Mouse (Mus musculus): Measurements from ENCODE around the gene Rnf217. TPM values are rescaled to one million over a fixed set of nuclear protein-coding genes. Genes with fewer than 3 reads are reported as not detected.
A peak's percentile ranks its signal among the peaks of the same experiment; 100 is the strongest.

Rnf217 gene
- polyA plus RNA-seq (2016; fragmentation: Nextera tagmentation; extraction: Ambion mirVana) = 0.95 and 1.0 TPM in 2 replicates

DNA sequence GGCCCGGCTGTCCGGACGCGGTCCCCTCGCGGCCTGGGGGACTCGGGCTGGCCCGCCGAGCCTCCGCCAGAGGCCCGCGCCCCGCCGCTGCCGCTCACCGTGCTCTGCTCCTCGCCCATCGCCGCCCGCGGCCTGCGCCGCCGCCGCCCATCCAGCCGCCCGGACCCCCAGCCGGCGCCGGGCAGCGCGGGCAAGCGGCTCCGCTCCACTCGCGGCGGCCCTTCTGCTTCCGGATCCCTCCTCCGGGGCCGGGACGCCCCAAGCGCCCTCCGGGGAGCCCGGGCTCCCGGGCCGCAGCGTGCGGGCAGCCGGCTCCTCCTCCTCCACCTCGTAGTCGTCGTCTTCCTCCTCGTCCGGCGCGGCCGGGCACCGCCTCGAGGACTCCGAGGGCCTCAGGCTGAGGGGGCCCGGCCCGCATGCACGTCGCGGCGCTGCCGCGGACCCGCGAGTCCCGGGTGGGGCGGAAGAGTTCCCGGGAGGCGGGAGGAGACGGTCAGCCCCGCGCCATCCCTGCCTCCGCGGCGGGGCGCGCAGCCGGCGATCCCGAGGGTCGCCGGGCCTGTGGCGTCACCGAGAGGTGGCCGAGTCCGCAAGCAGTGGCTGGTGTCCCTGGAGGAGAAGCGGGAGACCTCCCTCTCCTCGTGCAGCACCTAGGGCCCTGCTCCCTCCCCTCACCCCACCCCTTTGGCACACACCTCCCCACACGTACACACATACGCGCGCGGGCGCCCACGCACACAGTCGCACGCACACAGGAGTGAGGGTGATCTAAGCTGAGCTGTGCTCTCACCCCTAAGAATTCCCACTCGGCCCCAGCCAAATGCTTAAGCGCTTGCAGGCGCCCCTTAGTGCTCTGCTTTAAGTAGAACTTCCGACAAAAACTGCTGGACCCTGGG, at the start of gene Rnf217:
Rnf217 (minus strand) TSS at position 119 of the 896 bp plus-strand sequence.
- peak within 1 kb of the TSS; percentile 86 for H3K4me3 ChIP-seq
- no peaks in the 10 kb centered on the region for H3K9me3 ChIP-seq
- peak within 1 kb of the TSS; percentile 96 for H3K27ac ChIP-seq
- DNase-seq (ENCODE audit: low spot score) = peak; percentile 81
- H3K36me3 ChIP-seq = no peaks in the 10 kb centered on the region
- peaks cover 6% of the 10 kb centered on the region; the same call in 1 of the 2 replicates for H3K27me3 ChIP-seq (ENCODE audit: insufficient read depth, poor library complexity, severe bottlenecking)
- WGBS = under 1% methylated on average over 106 of the region's 106 CpGs
- peaks cover 35% of the 10 kb centered on the region for H3K4me1 ChIP-seq (replicated peaks)

GRCm38 (mm10) chr10:31647270-31647669, 38.3 kb upstream of the Rnf217 start:
- Histone ChIP-seq H3K4me3 (no peak overlapping the region), H3K36me3 (no peaks in the 10 kb centered on the region), H3K27ac (no peak overlapping the region), H3K9me3 (no peaks in the 10 kb centered on the region), H3K4me1 (replicated peaks) (no peaks in the 10 kb centered on the region), H3K27me3 (ENCODE audit: insufficient read depth, poor library complexity, severe bottlenecking) (no peaks in the 10 kb centered on the region)
- WGBS = 87% methylated on average over 3 of the region's 3 CpGs
- no peak for DNase-seq (ENCODE audit: low spot score)

- H3K4me3 ChIP-seq = no peak overlapping the region
- 39% methylated on average over 1 of the region's 1 CpGs for WGBS
- H3K27me3 ChIP-seq (ENCODE audit: insufficient read depth, poor library complexity, severe bottlenecking) = no peaks in the 10 kb centered on the region
- no peaks in the 10 kb centered on the region for H3K9me3 ChIP-seq
- no peaks in the 10 kb centered on the region for H3K36me3 ChIP-seq
- no peak overlapping the region for H3K27ac ChIP-seq
- H3K4me1 ChIP-seq (replicated peaks) = no peaks in the 10 kb centered on the region
- DNase-seq (ENCODE audit: low spot score) = no peak
Observed at GRCm38 (mm10) chr10:31646083-31646482, 37.1 kb upstream of the Rnf217 start.

DNA sequence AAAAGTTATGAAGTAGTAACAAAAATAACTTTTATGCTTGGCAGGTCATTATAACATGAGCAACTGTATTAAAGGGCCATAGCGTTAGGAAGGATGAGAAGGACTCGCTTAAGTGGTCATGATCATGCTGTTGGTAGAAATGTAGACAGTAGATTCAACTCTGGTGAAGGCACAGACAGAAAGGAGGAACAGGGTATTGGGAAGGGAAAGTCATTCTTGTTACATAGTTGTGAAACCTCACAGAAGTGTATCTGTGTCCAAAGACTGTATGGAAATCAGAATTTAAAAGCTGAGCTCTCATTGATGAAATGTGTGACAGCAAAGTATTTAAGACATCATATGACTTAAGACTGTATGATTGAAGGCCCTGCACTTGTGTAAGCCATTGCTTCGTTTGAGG, 26.1 kb upstream of the Rnf217 start:
- no peaks in the 10 kb centered on the region for H3K9me3 ChIP-seq
- H3K27me3 ChIP-seq (ENCODE audit: insufficient read depth, poor library complexity, severe bottlenecking) = no peaks in the 10 kb centered on the region
- 93% methylated on average over 3 of the region's 3 CpGs for WGBS
- no peaks in the 10 kb centered on the region for H3K36me3 ChIP-seq
- no peak overlapping the region for H3K4me3 ChIP-seq
- no peak overlapping the region for H3K27ac ChIP-seq
- no peak for DNase-seq (ENCODE audit: low spot score)
- no peaks in the 10 kb centered on the region for H3K4me1 ChIP-seq (replicated peaks)

DNA sequence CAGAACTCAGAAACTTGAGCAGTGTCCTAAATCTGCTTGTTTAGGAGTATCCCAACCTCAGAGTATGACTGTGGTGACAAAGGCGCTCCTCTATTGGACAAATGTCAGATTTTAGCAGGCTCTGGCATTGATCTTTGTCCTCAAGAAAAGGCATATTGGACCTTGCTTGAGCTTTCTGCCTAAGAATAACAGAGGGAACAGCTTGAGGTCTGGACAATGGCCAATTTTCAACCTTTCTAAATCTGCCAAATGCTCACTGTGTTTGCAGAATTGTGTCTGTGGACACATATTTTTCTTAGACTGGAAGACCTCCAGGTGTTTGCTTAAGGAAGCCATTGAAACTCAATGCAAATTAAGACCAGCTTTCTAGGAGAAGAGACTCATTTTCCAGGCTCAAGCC, 23.0 kb upstream of the Rnf217 start:
- Histone ChIP-seq H3K4me1 (replicated peaks) (no peaks in the 10 kb centered on the region), H3K27me3 (ENCODE audit: insufficient read depth, poor library complexity, severe bottlenecking) (no peaks in the 10 kb centered on the region), H3K4me3 (no peak overlapping the region), H3K36me3 (no peaks in the 10 kb centered on the region), H3K27ac (no peak overlapping the region), H3K9me3 (no peaks in the 10 kb centered on the region)
- 76% methylated on average over 1 of the region's 1 CpGs for WGBS
- DNase-seq (ENCODE audit: low spot score) = no peak

- H3K9me3 ChIP-seq = no peaks in the 10 kb centered on the region
- H3K4me1 ChIP-seq (replicated peaks) = no peaks in the 10 kb centered on the region
- no peak overlapping the region for H3K27ac ChIP-seq
- H3K27me3 ChIP-seq (ENCODE audit: insufficient read depth, poor library complexity, severe bottlenecking) = peaks cover 6% of the 10 kb centered on the region; the same call in 1 of the 2 replicates
- WGBS = 58% methylated on average over 2 of the region's 2 CpGs
- no peaks in the 10 kb centered on the region for H3K36me3 ChIP-seq
- H3K4me3 ChIP-seq = no peak overlapping the region
- no peak for DNase-seq (ENCODE audit: low spot score)
Observed at GRCm38 (mm10) chr10:31615355-31615754, 6.4 kb upstream of the Rnf217 start.

GRCm38 (mm10) chr10:31614111-31614510, 5.1 kb upstream of the Rnf217 start:
- peaks cover 2% of the 10 kb centered on the region; the same call in 1 of the 2 replicates for H3K4me1 ChIP-seq (replicated peaks)
- DNase-seq (ENCODE audit: low spot score) = no peak
- 91% methylated on average over 1 of the region's 1 CpGs for WGBS
- H3K9me3 ChIP-seq = no peaks in the 10 kb centered on the region
- peaks cover 6% of the 10 kb centered on the region; the same call in 1 of the 2 replicates for H3K27me3 ChIP-seq (ENCODE audit: insufficient read depth, poor library complexity, severe bottlenecking)
- H3K4me3 ChIP-seq = no peak overlapping the region
- H3K27ac ChIP-seq = no peak overlapping the region
- H3K36me3 ChIP-seq = no peaks in the 10 kb centered on the region

GRCm38 (mm10) chr10:31608441-31609065, 431 bp downstream of the Rnf217 start:
- WGBS = under 1% methylated on average over 59 of the region's 60 CpGs
- DNase-seq (ENCODE audit: low spot score) = peak; percentile 51
- Histone ChIP-seq H3K9me3 (no peaks in the 10 kb centered on the region), H3K27me3 (ENCODE audit: insufficient read depth, poor library complexity, severe bottlenecking) (peaks cover 6% of the 10 kb centered on the region; the same call in 1 of the 2 replicates), H3K4me1 (replicated peaks) (peaks cover 35% of the 10 kb centered on the region), H3K27ac (peak overlapping the region; percentile 96), H3K36me3 (no peaks in the 10 kb centered on the region), H3K4me3 (peak overlapping the region; percentile 86)

DNA sequence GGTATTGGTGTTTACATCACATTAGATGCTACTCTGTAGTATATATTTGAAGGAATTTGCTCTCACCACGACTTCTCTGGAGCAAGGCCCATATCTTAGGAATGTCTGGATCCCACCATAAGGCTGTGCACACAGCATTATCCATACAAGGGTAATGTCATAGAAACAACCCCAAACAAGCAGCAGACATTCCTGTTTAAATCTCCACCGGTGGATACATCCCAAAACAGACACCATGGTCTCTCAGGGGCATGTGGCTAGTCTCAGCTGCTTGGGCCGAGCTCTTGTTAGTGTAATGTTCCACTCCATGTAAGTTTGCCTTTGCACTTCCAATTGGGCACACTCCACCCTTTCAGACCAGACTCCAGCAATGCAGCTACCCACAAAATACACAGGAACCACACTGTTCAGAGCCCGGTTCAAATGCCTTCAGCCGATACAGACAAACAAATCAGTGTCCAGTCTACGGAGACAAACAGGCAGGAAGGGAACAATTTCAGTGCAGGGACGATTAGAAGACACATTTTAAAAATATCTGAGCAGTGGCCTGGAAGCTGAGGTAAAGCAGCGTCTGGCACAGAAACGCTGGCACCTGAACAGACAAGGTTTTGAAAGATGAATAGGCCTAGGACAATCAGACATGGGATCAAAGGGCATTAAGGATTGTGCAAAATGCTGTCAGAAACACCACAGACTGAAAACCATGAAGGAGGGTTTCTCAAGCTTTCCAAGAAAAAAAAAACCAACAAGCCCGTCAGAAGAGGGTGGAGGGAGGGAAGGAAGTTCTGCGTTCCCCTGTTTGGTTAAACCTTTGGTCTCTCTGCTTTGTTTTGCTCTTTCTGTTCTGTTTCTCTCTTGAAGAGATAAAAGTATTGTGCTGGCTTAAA, 1.8 kb downstream of the Rnf217 start:
- peak overlapping the region; percentile 6; the same call in 1 of the 2 replicates for H3K27ac ChIP-seq
- WGBS = 35% methylated on average over 11 of the region's 11 CpGs

DNA sequence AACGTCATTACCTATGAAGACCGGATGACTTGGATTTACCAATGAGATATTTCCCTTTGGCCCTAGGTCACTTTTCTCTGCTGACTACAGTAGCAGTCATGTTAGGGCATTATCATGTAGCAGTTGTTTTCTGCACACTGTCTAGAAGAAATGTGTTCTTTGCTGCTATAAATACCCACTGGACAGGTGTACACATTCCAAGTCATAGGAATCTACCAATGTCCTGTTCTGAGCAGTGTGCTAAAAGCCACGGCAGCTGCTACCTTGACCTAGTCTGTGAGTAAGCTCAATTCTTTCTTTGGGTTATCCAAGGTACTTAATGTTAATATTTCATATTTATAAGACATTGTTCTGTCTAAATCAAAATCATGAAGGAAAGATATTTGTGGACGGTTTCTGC, 5.1 kb downstream of the Rnf217 start:
- 92% methylated on average over 4 of the region's 4 CpGs for WGBS
- no peaks in the 10 kb centered on the region for H3K9me3 ChIP-seq
- no peak for DNase-seq (ENCODE audit: low spot score)

More for the DNA sequence above, 1.8 kb downstream of the Rnf217 start:
- no peaks in the 10 kb centered on the region for H3K9me3 ChIP-seq
- H3K27me3 ChIP-seq (ENCODE audit: insufficient read depth, poor library complexity, severe bottlenecking) = peaks cover 6% of the 10 kb centered on the region; the same call in 1 of the 2 replicates
- no peaks in the 10 kb centered on the region for H3K36me3 ChIP-seq
- H3K4me1 ChIP-seq (replicated peaks) = peaks cover 35% of the 10 kb centered on the region
- DNase-seq (ENCODE audit: low spot score) = peak; percentile 13
- H3K4me3 ChIP-seq = peak overlapping the region; percentile 86

DNA sequence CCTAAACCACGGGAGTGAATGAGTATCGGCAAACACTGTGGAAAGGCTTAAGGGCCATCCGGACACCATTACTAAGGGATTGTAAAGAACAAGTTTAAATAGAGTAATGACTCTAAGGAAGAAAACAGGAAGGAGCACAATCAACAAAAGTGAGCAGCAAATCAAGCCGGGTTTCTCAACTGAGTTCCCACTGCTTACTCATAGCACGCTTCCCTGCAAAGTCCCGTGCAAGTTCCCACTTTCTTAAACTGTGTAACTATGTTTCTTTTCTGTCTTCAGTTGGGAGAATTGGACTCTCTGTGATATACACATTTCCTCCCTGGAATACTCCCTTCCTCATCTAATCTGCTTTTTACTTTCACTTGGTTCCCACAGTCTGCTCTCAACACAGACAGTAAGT, 8.9 kb downstream of the Rnf217 start:
- WGBS = 94% methylated on average over 6 of the region's 6 CpGs
- no peaks in the 10 kb centered on the region for H3K36me3 ChIP-seq

More for the DNA sequence above, 5.1 kb downstream of the Rnf217 start:
- Histone ChIP-seq H3K27me3 (ENCODE audit: insufficient read depth, poor library complexity, severe bottlenecking) (no peaks in the 10 kb centered on the region), H3K4me1 (replicated peaks) (peaks cover 30% of the 10 kb centered on the region), H3K27ac (no peak overlapping the region), H3K36me3 (no peaks in the 10 kb centered on the region), H3K4me3 (no peak overlapping the region)

DNA sequence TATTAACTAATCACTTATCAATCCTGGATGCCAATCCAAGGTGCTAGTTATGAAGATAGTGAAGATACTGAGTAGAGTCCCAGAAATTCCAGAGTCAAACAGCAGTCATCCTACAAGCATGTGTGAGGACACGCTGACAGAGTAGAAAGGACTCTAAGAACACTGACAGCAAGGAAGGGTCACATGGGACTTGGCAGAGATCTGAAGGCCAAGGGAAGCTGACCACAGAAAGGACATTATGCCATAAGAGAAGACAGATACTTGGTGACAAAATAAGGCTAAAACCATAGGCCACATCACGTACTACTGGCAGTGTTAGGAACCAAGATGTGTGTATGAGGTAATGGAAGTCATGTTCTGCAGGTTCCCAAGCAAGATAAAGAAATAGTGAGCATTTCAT, 11.1 kb downstream of the Rnf217 start:
- Histone ChIP-seq H3K27me3 (ENCODE audit: insufficient read depth, poor library complexity, severe bottlenecking) (no peaks in the 10 kb centered on the region), H3K4me1 (replicated peaks) (peaks cover 6% of the 10 kb centered on the region), H3K9me3 (no peaks in the 10 kb centered on the region), H3K27ac (no peak overlapping the region), H3K36me3 (no peaks in the 10 kb centered on the region), H3K4me3 (no peak overlapping the region)
- WGBS = 91% methylated on average over 2 of the region's 2 CpGs
- DNase-seq (ENCODE audit: low spot score) = no peak

More for the DNA sequence above, 8.9 kb downstream of the Rnf217 start:
- H3K4me1 ChIP-seq (replicated peaks) = no peaks in the 10 kb centered on the region; the same call in 1 of the 2 replicates
- no peaks in the 10 kb centered on the region for H3K27me3 ChIP-seq (ENCODE audit: insufficient read depth, poor library complexity, severe bottlenecking)
- H3K9me3 ChIP-seq = no peaks in the 10 kb centered on the region
- H3K27ac ChIP-seq = no peak overlapping the region
- no peak overlapping the region for H3K4me3 ChIP-seq
- DNase-seq (ENCODE audit: low spot score) = no peak

Data from hindbrain, embryonic 10.5 days (tissue).